Mouse (Mus musculus): Measurements from ENCODE around the gene Akap8.

DNA sequence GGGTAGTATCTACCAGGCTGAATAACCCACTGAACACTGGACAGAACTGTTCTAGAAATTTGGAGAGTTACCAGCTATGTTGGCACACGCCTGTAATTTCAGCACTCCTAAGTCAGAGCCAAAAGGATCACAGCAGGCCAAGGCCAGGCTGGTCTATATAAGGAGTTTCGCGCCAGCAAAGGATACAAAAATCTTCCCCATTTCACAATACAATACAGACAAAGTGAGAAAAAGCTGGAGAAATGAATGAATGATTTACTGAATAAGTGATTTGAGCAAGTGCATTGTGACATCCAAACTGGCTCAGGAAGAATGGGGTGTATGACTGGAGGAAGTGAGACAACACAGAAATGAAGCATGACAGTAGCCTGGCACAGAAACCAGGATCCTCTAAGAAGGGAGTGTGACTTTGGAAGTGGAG lies 52.5 kb downstream of the Akap8 start:
- no peak for TF ChIP-seq CTCF (IDR thresholded peaks at IDR 0.05; ENCODE audit: insufficient read depth, low read depth, low read length)
- no peak for TF ChIP-seq POLR2A (IDR thresholded peaks at IDR 0.05; ENCODE audit: insufficient read depth, low read depth, low read length)
